Mouse (Mus musculus): ENCODE measurements around the gene Nptxr. TPM values are rescaled to one million over a fixed set of nuclear protein-coding genes. Genes with fewer than 3 reads are reported as not detected.

The Nptxr gene
- polyA plus RNA-seq, 2 experiments from 2014 or later = 0.09 to 0.11 TPM

GRCm38 (mm10) chr15:79752742-79753419 lies 51.7 kb downstream of the Nptxr start:
- peak; percentile 43 for ATAC-seq

- no peak for ATAC-seq
Measured at GRCm38 (mm10) chr15:79751772-79752171, 52.8 kb downstream of the Nptxr start.

GRCm38 (mm10) chr15:79750266-79750665 lies 54.3 kb downstream of the Nptxr start:
- no peak for ATAC-seq

GRCm38 (mm10) chr15:79749162-79749561 lies 55.4 kb downstream of the Nptxr start:
- ATAC-seq = no peak

GRCm38 (mm10) chr15:79747998-79748397 lies 56.6 kb downstream of the Nptxr start:
- ATAC-seq = no peak

GRCm38 (mm10) chr15:79745883-79746282 lies 58.7 kb downstream of the Nptxr start:
- no peak for ATAC-seq

GRCm38 (mm10) chr15:79745312-79745711 lies 59.3 kb downstream of the Nptxr start:
- no peak for ATAC-seq

- ATAC-seq = no peak
Measured at GRCm38 (mm10) chr15:79744742-79745141, 59.8 kb downstream of the Nptxr start.

GRCm38 (mm10) chr15:79744001-79744400 lies 60.6 kb downstream of the Nptxr start:
- no peak for ATAC-seq

GRCm38 (mm10) chr15:79742706-79743023 lies 61.9 kb downstream of the Nptxr start:
- no peak for ATAC-seq

GRCm38 (mm10) chr15:79741921-79742705 lies 62.5 kb downstream of the Nptxr start, which contains the start of gene Sun2:
TSS of gene Sun2 (minus strand) at chr15:79742536.
- peak; percentile 41 for ATAC-seq

GRCm38 (mm10) chr15:79741173-79741858 lies 63.2 kb downstream of the Nptxr start:
- ATAC-seq = peak; percentile 62

GRCm38 (mm10) chr15:79740739-79741138 lies 63.8 kb downstream of the Nptxr start:
- ATAC-seq = peak; percentile 15

Other genes with a start within 250 kb of the Nptxr start
- gene Dmc1, start 199.7 kb downstream of the Nptxr start, polyA plus RNA-seq (2017; shearing (Covaris generic)) = not detected
- gene Fam227a, start 145.8 kb downstream of the Nptxr start, polyA plus RNA-seq (2017; shearing (Covaris generic)) = under 1 TPM in 1 of 2 experiments, not detected in 1; 0.26 TPM
- gene Cby1, start 145.6 kb downstream of the Nptxr start, polyA plus RNA-seq (2017; shearing (Covaris generic)) = 10 to 100 TPM; 16.2 to 17.6 TPM
- 100 to 1,000 TPM; 217 to 224 TPM for gene Tomm22, start 133.9 kb downstream of the Nptxr start, polyA plus RNA-seq (2017; shearing (Covaris generic))
- 1 to 10 TPM; 2.9 to 3.6 TPM for gene Josd1, start 116.8 kb downstream of the Nptxr start, polyA plus RNA-seq (2017; shearing (Covaris generic))
- 10 to 100 TPM; 21.2 to 24.9 TPM for gene Gtpbp1, start 113.9 kb downstream of the Nptxr start, polyA plus RNA-seq (2017; shearing (Covaris generic))
- gene Sun2, start 62.2 kb downstream of the Nptxr start, polyA plus RNA-seq (2017; shearing (Covaris generic)) = 10 to 100 TPM; 12.7 to 14.3 TPM
- gene Dnal4, start 26.9 kb downstream of the Nptxr start, polyA plus RNA-seq (2017; shearing (Covaris generic)) = 1 to 10 TPM; 5.3 to 6.9 TPM
- not detected for gene Npcd, start 29.5 kb upstream of the Nptxr start, polyA plus RNA-seq (2017; shearing (Covaris generic))
- 10 to 100 TPM in 1 of 2 experiments, 1 to 10 TPM in 1; 8.4 to 15.1 TPM for gene Cbx6, start 29.9 kb upstream of the Nptxr start, polyA plus RNA-seq (2017; shearing (Covaris generic))
- 100 to 1,000 TPM; 505 to 519 TPM for gene Apobec3, start 86.9 kb upstream of the Nptxr start, polyA plus RNA-seq (2017; shearing (Covaris generic))
- gene Cbx7, start 166.4 kb upstream of the Nptxr start, polyA plus RNA-seq (2017; shearing (Covaris generic)) = 10 to 100 TPM; 21.9 to 30.3 TPM
- 1 to 10 TPM in 1 of 2 experiments, under 1 TPM in 1; 0.68 to 1.1 TPM for gene Pdgfb, start 210.2 kb upstream of the Nptxr start, polyA plus RNA-seq (2017; shearing (Covaris generic))